12 mouse cellular contexts compared by ENCODE assay signal in genomic region chr5:5159521-5159920, GRCm38 (mm10).
"Had no signal": no experiment of that assay in that cellular context is flagged by ENCODE, and none has a peak within 500 bp of the region (broad histone marks: within the 10 kb centered on the region; RNA-seq: fewer than 3 reads in every experiment).

No protein-coding gene starts in this region.

- H3K27ac ChIP-seq: limb, embryonic 12.5 days; liver, embryonic 13.5 days; midbrain, embryonic 12.5 days; neural tube, embryonic 13.5 days had no signal

- H3K4me2 ChIP-seq: limb, embryonic 12.5 days; liver, embryonic 13.5 days; midbrain, embryonic 12.5 days; neural tube, embryonic 13.5 days had no signal

- H3K4me1 ChIP-seq: limb, embryonic 12.5 days; liver, embryonic 13.5 days; midbrain, embryonic 12.5 days; neural tube, embryonic 13.5 days had no signal

- DNase-seq: kidney, postnatal 14 days; layer of hippocampus, postnatal 36 days; liver; liver, embryonic 13.5 days; liver, postnatal 0 days; retina, postnatal 1 day; right cerebral cortex, postnatal 25 days; thymus, postnatal 4 days had no signal

- H3K36me3 ChIP-seq: limb, embryonic 12.5 days; liver, embryonic 13.5 days; midbrain, embryonic 12.5 days; neural tube, embryonic 13.5 days had no signal

- H3K9ac ChIP-seq: limb, embryonic 12.5 days; liver, embryonic 13.5 days; liver, postnatal 0 days; midbrain, embryonic 12.5 days; neural tube, embryonic 13.5 days had no signal

- ATAC-seq: liver, postnatal 0 days; midbrain, embryonic 16.5 days had no signal

- H3K4me3 ChIP-seq: limb, embryonic 12.5 days; liver, embryonic 13.5 days; midbrain, embryonic 12.5 days; neural tube, embryonic 13.5 days had no signal

- H3K27me3 ChIP-seq: limb, embryonic 12.5 days; liver, embryonic 13.5 days; midbrain, embryonic 12.5 days; neural tube, embryonic 13.5 days had no signal

- H3K9me3 ChIP-seq: limb, embryonic 12.5 days; liver, embryonic 13.5 days; midbrain, embryonic 12.5 days; neural tube, embryonic 13.5 days had no signal
